Mouse (Mus musculus) embryonic facial prominence, embryonic 10.5 days (tissue): ENCODE data around the gene Dnajc17. TPM values are rescaled to one million over a fixed set of nuclear protein-coding genes. Genes with fewer than 3 reads are reported as not detected.

Experiments
- DNase-seq: peaks from one replicate; pipeline ENCODE4 v3.0.0-alpha.2; 2017; ENCODE audit warnings: low spot score
- H3K27ac ChIP-seq: fragments of 300-500 bp; sonication (generic); replicated peaks from 2 replicates; pipeline ENCODE4 v1.5.1; 2016; ENCODE audit warnings: mild to moderate bottlenecking
- H3K27me3 ChIP-seq: fragments of 300-500 bp; sonication (generic); replicated peaks from 2 replicates; pipeline ENCODE4 v1.6.1; 2016; ENCODE audit warnings: low read depth, mild to moderate bottlenecking; ENCODE audit not compliant: poor library complexity, severe bottlenecking
- H3K36me3 ChIP-seq: fragments of 300-500 bp; sonication (generic); replicated peaks from 2 replicates; pipeline ENCODE4 v1.6.1; 2016; ENCODE audit warnings: mild to moderate bottlenecking, moderate library complexity
- H3K4me1 ChIP-seq: fragments of 300-500 bp; sonication (generic); 2 replicates; pipeline ENCODE4 v1.6.1; 2016
- H3K4me3 ChIP-seq: fragments of 300-500 bp; sonication (generic); 2 replicates; pipeline ENCODE4 v1.5.1; 2016; ENCODE audit warnings: mild to moderate bottlenecking, moderate library complexity
- H3K9me3 ChIP-seq: fragments of 300-500 bp; sonication (generic); 2 replicates; pipeline ENCODE4 v1.6.1; 2016; ENCODE audit warnings: mild to moderate bottlenecking
- WGBS: fragments of 180-500 bp; shearing (Covaris S2); methylation state at CpG from one replicate; pipeline ENCODE4 v1.1.7; 2016; 5-methylcytosine and 5-hydroxymethylcytosine counted together
- polyA plus RNA-seq: library from polyadenylated mRNA; unstranded; fragments of >200 nt; fragmentation: Nextera tagmentation; extraction: Ambion mirVana; gene quantifications from 2 replicates; pipeline ENCODE4 v1.2.1, GENCODE M21; 2016

The Dnajc17 gene
- 25.2 and 25.4 TPM in 2 replicates for polyA plus RNA-seq

- WGBS: under 1% methylated on average over 51 of the region's 51 CpGs
- H3K4me3 ChIP-seq: peak within 1 kb of the TSS; percentile 68
- DNase-seq: peak; percentile 97
- peak within 1 kb of the TSS; percentile 90 for H3K27ac ChIP-seq
- H3K36me3 ChIP-seq: peaks cover 34% of the 10 kb centered on the region
- H3K4me1 ChIP-seq: peaks cover 19% of the 10 kb centered on the region
- H3K9me3 ChIP-seq: no peaks in the 10 kb centered on the region
- no peaks in the 10 kb centered on the region for H3K27me3 ChIP-seq
These were observed at the start of gene Dnajc17, which contains the start of gene Zfyve19 for GRCm38 (mm10) chr2:119208344-119209175. Dnajc17 (minus strand) TSS chr2:119208795. Zfyve19 (plus strand) TSS chr2:119208617.

GRCm38 (mm10) chr2:119254976-119255375 lies 46.4 kb upstream of the Dnajc17 start:
- no peaks in the 10 kb centered on the region for H3K36me3 ChIP-seq
- no peak for DNase-seq
- no peak overlapping the region for H3K27ac ChIP-seq
- H3K9me3 ChIP-seq: no peaks in the 10 kb centered on the region
- H3K27me3 ChIP-seq: peaks cover 25% of the 10 kb centered on the region
- peaks cover 6% of the 10 kb centered on the region for H3K4me1 ChIP-seq
- H3K4me3 ChIP-seq: no peak overlapping the region
- 16% methylated on average over 7 of the region's 7 CpGs for WGBS

GRCm38 (mm10) chr2:119250826-119251478 lies 42.4 kb upstream of the Dnajc17 start:
- WGBS: 15% methylated on average over 11 of the region's 11 CpGs
- Histone ChIP-seq H3K9me3 (no peaks in the 10 kb centered on the region), H3K27ac (peak overlapping the region; percentile 40; the same call in 1 of the 2 replicates), H3K36me3 (0 out of 2 replicates have a peak, but pooled peaks cover 4% of the 10 kb centered on the region), H3K4me1 (peaks cover 12% of the 10 kb centered on the region), H3K27me3 (peaks cover 25% of the 10 kb centered on the region), H3K4me3 (peak overlapping the region; percentile 26; the same call in 1 of the 2 replicates)
- DNase-seq: peak; percentile 89

- Histone ChIP-seq H3K27me3 (peaks cover 21% of the 10 kb centered on the region), H3K9me3 (no peaks in the 10 kb centered on the region), H3K27ac (no peak overlapping the region), H3K36me3 (0 out of 2 replicates have a peak, but pooled peaks cover 4% of the 10 kb centered on the region), H3K4me1 (peaks cover 12% of the 10 kb centered on the region), H3K4me3 (no peak overlapping the region)
- 67% methylated on average over 5 of the region's 5 CpGs for WGBS
- DNase-seq: no peak
These were observed 41.8 kb upstream of the Dnajc17 start for GRCm38 (mm10) chr2:119250377-119250776.

- Histone ChIP-seq H3K4me1 (peaks cover 12% of the 10 kb centered on the region), H3K27ac (no peak overlapping the region), H3K4me3 (no peak overlapping the region), H3K9me3 (no peaks in the 10 kb centered on the region), H3K36me3 (0 out of 2 replicates have a peak, but pooled peaks cover 4% of the 10 kb centered on the region), H3K27me3 (peaks cover 13% of the 10 kb centered on the region; the same call in 1 of the 2 replicates)
- 68% methylated on average over 4 of the region's 4 CpGs for WGBS
- no peak for DNase-seq
These were observed 41.0 kb upstream of the Dnajc17 start for GRCm38 (mm10) chr2:119249592-119250061.

GRCm38 (mm10) chr2:119247904-119248303 lies 39.3 kb upstream of the Dnajc17 start:
- WGBS: 86% methylated on average over 9 of the region's 9 CpGs
- Histone ChIP-seq H3K27me3 (no peaks in the 10 kb centered on the region), H3K27ac (no peak overlapping the region), H3K4me3 (no peak overlapping the region), H3K4me1 (peaks cover 12% of the 10 kb centered on the region), H3K36me3 (0 out of 2 replicates have a peak, but pooled peaks cover 4% of the 10 kb centered on the region), H3K9me3 (no peaks in the 10 kb centered on the region)
- DNase-seq: no peak

GRCm38 (mm10) chr2:119245246-119245645 lies 36.7 kb upstream of the Dnajc17 start:
- H3K36me3 ChIP-seq: 0 out of 2 replicates have a peak, but pooled peaks cover 4% of the 10 kb centered on the region
- WGBS: 86% methylated on average over 7 of the region's 7 CpGs
- no peak for DNase-seq
- no peak overlapping the region for H3K27ac ChIP-seq
- no peaks in the 10 kb centered on the region for H3K9me3 ChIP-seq
- 0 out of 2 replicates have a peak, but pooled peaks cover 6% of the 10 kb centered on the region for H3K4me1 ChIP-seq
- no peak overlapping the region for H3K4me3 ChIP-seq
- peaks cover 11% of the 10 kb centered on the region for H3K27me3 ChIP-seq

- 78% methylated on average over 9 of the region's 9 CpGs for WGBS
These were observed 34.0 kb upstream of the Dnajc17 start for GRCm38 (mm10) chr2:119242548-119242947.

GRCm38 (mm10) chr2:119240819-119241186 lies 32.2 kb upstream of the Dnajc17 start:
- DNase-seq: no peak
- Histone ChIP-seq H3K36me3 (no peaks in the 10 kb centered on the region), H3K9me3 (no peaks in the 10 kb centered on the region), H3K27me3 (peaks cover 55% of the 10 kb centered on the region), H3K4me1 (peaks cover 15% of the 10 kb centered on the region), H3K27ac (no peak overlapping the region), H3K4me3 (no peak overlapping the region)
- 89% methylated on average over 4 of the region's 4 CpGs for WGBS

More at GRCm38 (mm10) chr2:119242548-119242947, 34.0 kb upstream of the Dnajc17 start:
- Histone ChIP-seq H3K36me3 (0 out of 2 replicates have a peak, but pooled peaks cover 4% of the 10 kb centered on the region), H3K27me3 (peaks cover 38% of the 10 kb centered on the region), H3K27ac (no peak overlapping the region), H3K4me3 (no peak overlapping the region), H3K9me3 (no peaks in the 10 kb centered on the region), H3K4me1 (peaks cover 6% of the 10 kb centered on the region)
- DNase-seq: no peak

GRCm38 (mm10) chr2:119240075-119240818 lies 31.7 kb upstream of the Dnajc17 start:
- DNase-seq: no peak
- Histone ChIP-seq H3K4me3 (no peak overlapping the region), H3K9me3 (no peaks in the 10 kb centered on the region), H3K4me1 (peaks cover 15% of the 10 kb centered on the region), H3K27ac (no peak overlapping the region), H3K27me3 (peaks cover 61% of the 10 kb centered on the region), H3K36me3 (no peaks in the 10 kb centered on the region)
- WGBS: 62% methylated on average over 4 of the region's 4 CpGs

GRCm38 (mm10) chr2:119238671-119239070 lies 30.1 kb upstream of the Dnajc17 start:
- no peaks in the 10 kb centered on the region for H3K36me3 ChIP-seq
- no peak overlapping the region for H3K27ac ChIP-seq
- 60% methylated on average over 2 of the region's 2 CpGs for WGBS
- DNase-seq: no peak
- H3K27me3 ChIP-seq: peaks cover 76% of the 10 kb centered on the region
- peak overlapping the region; percentile 61; the same call in 1 of the 2 replicates for H3K4me3 ChIP-seq
- no peaks in the 10 kb centered on the region for H3K9me3 ChIP-seq
- peaks cover 15% of the 10 kb centered on the region for H3K4me1 ChIP-seq

- H3K9me3 ChIP-seq: no peaks in the 10 kb centered on the region
- H3K27ac ChIP-seq: peak overlapping the region; percentile 78
- H3K4me1 ChIP-seq: peaks cover 15% of the 10 kb centered on the region
- H3K4me3 ChIP-seq: peak overlapping the region; percentile 61
- H3K27me3 ChIP-seq: peaks cover 77% of the 10 kb centered on the region
- DNase-seq: peak; percentile 53
- H3K36me3 ChIP-seq: no peaks in the 10 kb centered on the region
- 1% methylated on average over 31 of the region's 31 CpGs for WGBS
These were observed 29.3 kb upstream of the Dnajc17 start for GRCm38 (mm10) chr2:119237871-119238220.
